Mouse (Mus musculus): ENCODE measurements around the gene Anxa5. TPM values are rescaled to one million over a fixed set of nuclear protein-coding genes. Genes with fewer than 3 reads are reported as not detected.
A peak's percentile ranks its signal among the peaks of the same experiment; 100 is the strongest.

The Anxa5 gene
- total and polyA plus RNA-seq, 3 experiments: 40.7 to 111 TPM; not detected in 1

GRCm38 (mm10) chr3:36496273-36496672 is 20.6 kb upstream of the Anxa5 start:
- Histone ChIP-seq H3K4me3 (ENCODE audit: control insufficient read depth in 1 of 2, insufficient read depth in 1 of 2, low read depth in 2 of 2, low read length in 2 of 2) (no peak overlapping the region), H3K27ac (ENCODE audit: control insufficient read depth, low read depth, low read length) (no peak overlapping the region), H3K9ac (ENCODE audit: control insufficient read depth, low read depth, low read length, poor library complexity, severe bottlenecking) (no peak overlapping the region), H3K36me3 (ENCODE audit: control insufficient read depth in 1 of 2, insufficient read depth in 2 of 2, low read length in 2 of 2) (peaks cover 0 to 22% of the 10 kb centered on the region in 2 experiments; a peak in 2 of 4 replicates), H3K27me3 (ENCODE audit: control insufficient read depth in 1 of 2, insufficient read depth in 2 of 2, low read length in 2 of 2) (no peaks in the 10 kb centered on the region), H3K4me1 (ENCODE audit: control insufficient read depth in 1 of 2, insufficient read depth in 2 of 2, low read length in 2 of 2) (peaks cover 6 to 27% of the 10 kb centered on the region in 2 experiments), H3K79me2 (ENCODE audit: control insufficient read depth, insufficient read depth, low read length, poor library complexity) (no peaks in the 10 kb centered on the region), H3K9me3 (replicated peaks; ENCODE audit: insufficient read depth, low read length) (no peaks in the 10 kb centered on the region)
- DNase-seq (ENCODE audit: low read depth, low spot score): no peak
- no peak for TF ChIP-seq NELFE (IDR thresholded peaks at IDR 0.05; ENCODE audit: low read depth, low read length)
- TF ChIP-seq HCFC1 (IDR thresholded peaks at IDR 0.05; ENCODE audit: low read depth, low read length): no peak
- TF ChIP-seq SMC3 (IDR thresholded peaks at IDR 0.05; ENCODE audit: low read depth, low read length): no peak
- no peak for TF ChIP-seq ZC3H11A (IDR thresholded peaks at IDR 0.05; ENCODE audit: low read depth, low read length)
- TF ChIP-seq USF1 (IDR thresholded peaks at IDR 0.05; ENCODE audit: low read depth, low read length): no peak
- TF ChIP-seq ZNF384 (IDR thresholded peaks at IDR 0.05; ENCODE audit: low read depth, low read length): no peak
- TF ChIP-seq MXI1 (IDR thresholded peaks at IDR 0.05; ENCODE audit: low read depth, low read length): no peak
- TF ChIP-seq ELF1 (IDR thresholded peaks at IDR 0.05; ENCODE audit: low read depth, low read length): no peak
- TF ChIP-seq MAX (IDR thresholded peaks at IDR 0.05; ENCODE audit: low read length): no peak
- TF ChIP-seq JUND (IDR thresholded peaks at IDR 0.05; ENCODE audit: low read depth, low read length): no peak
- TF ChIP-seq CHD2 (IDR thresholded peaks at IDR 0.05; ENCODE audit: low read length): no peak
- TF ChIP-seq BHLHE40 (IDR thresholded peaks at IDR 0.05; ENCODE audit: borderline replicate concordance, low read depth, low read length): no peak
- no peak for TF ChIP-seq TCF12 (IDR thresholded peaks at IDR 0.05; ENCODE audit: low read depth, low read length)
- no peak for TF ChIP-seq MAFK (IDR thresholded peaks at IDR 0.05; ENCODE audit: borderline replicate concordance, low read depth, low read length)
- TF ChIP-seq MYB (IDR thresholded peaks at IDR 0.05; ENCODE audit: low read depth, low read length): no peak

GRCm38 (mm10) chr3:36495436-36495835 is 19.7 kb upstream of the Anxa5 start:
- no peaks in the 10 kb centered on the region for H3K27me3 ChIP-seq (ENCODE audit: control insufficient read depth in 1 of 2, insufficient read depth in 2 of 2, low read length in 2 of 2)
- H3K79me2 ChIP-seq (ENCODE audit: control insufficient read depth, insufficient read depth, low read length, poor library complexity): no peaks in the 10 kb centered on the region
- no peak overlapping the region for H3K27ac ChIP-seq (ENCODE audit: control insufficient read depth, low read depth, low read length)
- TF ChIP-seq POLR2A (IDR thresholded peaks at IDR 0.05; ENCODE audit: control insufficient read depth in 1 of 2, insufficient read depth in 1 of 2, low read depth in 1 of 2, low read length in 2 of 2, poor library complexity in 1 of 2): no peak
- TF ChIP-seq TCF12 (IDR thresholded peaks at IDR 0.05; ENCODE audit: low read depth, low read length): no peak
- 0 out of 2 replicates have a peak, but pooled peaks have one; percentile 41 for TF ChIP-seq HCFC1 (IDR thresholded peaks at IDR 0.05; ENCODE audit: low read depth, low read length)
- no peak for TF ChIP-seq E2F4 (IDR thresholded peaks at IDR 0.05; ENCODE audit: borderline replicate concordance, low read depth, low read length)
- TF ChIP-seq RCOR1 (IDR thresholded peaks at IDR 0.05; ENCODE audit: low read depth, low read length): peak; percentile 39; the same call in 1 of the 2 replicates
- TF ChIP-seq MEF2A (IDR thresholded peaks at IDR 0.05; ENCODE audit: extremely low read depth, insufficient replicate concordance, low read depth, low read length, poor library complexity, severe bottlenecking): no peak
- peak; percentile 91 for TF ChIP-seq SMC3 (IDR thresholded peaks at IDR 0.05; ENCODE audit: low read depth, low read length)
- no peak for TF ChIP-seq MYB (IDR thresholded peaks at IDR 0.05; ENCODE audit: low read depth, low read length)
- peak; percentile 45; the same call in 1 of the 2 replicates for TF ChIP-seq SIN3A (IDR thresholded peaks at IDR 0.05; ENCODE audit: low read length)
- peak; percentile 44; the same call in 1 of the 2 replicates for TF ChIP-seq TBP (IDR thresholded peaks at IDR 0.05; ENCODE audit: low read depth, low read length)
- TF ChIP-seq BHLHE40 (IDR thresholded peaks at IDR 0.05; ENCODE audit: borderline replicate concordance, low read depth, low read length): peak; percentile 32; the same call in 1 of the 2 replicates
- peak; percentile 18; the same call in 1 of the 2 replicates for TF ChIP-seq NRF1 (IDR thresholded peaks at IDR 0.05; ENCODE audit: insufficient read depth, low read depth, low read length, poor library complexity, severe bottlenecking)
- TF ChIP-seq MYC (IDR thresholded peaks at IDR 0.05; ENCODE audit: low read depth, low read length): no peak
- TF ChIP-seq MAFK (IDR thresholded peaks at IDR 0.05; ENCODE audit: borderline replicate concordance, low read depth, low read length): no peak
- TF ChIP-seq POLR2AphosphoS2 (IDR thresholded peaks at IDR 0.05; ENCODE audit: low read length): no peak
- peak; percentile 86 for TF ChIP-seq ZC3H11A (IDR thresholded peaks at IDR 0.05; ENCODE audit: low read depth, low read length)
- peak; percentile 87 to 94 (median 93) for TF ChIP-seq CTCF (IDR thresholded peaks at IDR 0.05 in 2 of 3, conservative IDR thresholded peaks at IDR 0.05 in 1 of 3; ENCODE audit: control insufficient read depth in 1 of 3, insufficient read depth in 1 of 3, low read depth in 2 of 3, low read length in 3 of 3, poor library complexity in 1 of 3, severe bottlenecking in 1 of 3)
- peak; percentile 85 for TF ChIP-seq RAD21 (IDR thresholded peaks at IDR 0.05; ENCODE audit: low read depth, low read length)
- H3K4me1 ChIP-seq (ENCODE audit: control insufficient read depth in 1 of 2, insufficient read depth in 2 of 2, low read length in 2 of 2): peaks cover 6 to 28% of the 10 kb centered on the region in 2 experiments
- no peak overlapping the region for H3K9ac ChIP-seq (ENCODE audit: control insufficient read depth, low read depth, low read length, poor library complexity, severe bottlenecking)
- no peaks in the 10 kb centered on the region for H3K9me3 ChIP-seq (replicated peaks; ENCODE audit: insufficient read depth, low read length)
- peak; percentile 90 for DNase-seq (ENCODE audit: low read depth, low spot score)
- peaks cover 0 to 22% of the 10 kb centered on the region in 2 experiments; a peak in 2 of 4 replicates for H3K36me3 ChIP-seq (ENCODE audit: control insufficient read depth in 1 of 2, insufficient read depth in 2 of 2, low read length in 2 of 2)
- H3K4me3 ChIP-seq (ENCODE audit: control insufficient read depth in 1 of 2, insufficient read depth in 1 of 2, low read depth in 2 of 2, low read length in 2 of 2): peak overlapping the region; percentile 62 to 67
